ENCODE assay signal across 8 mouse cellular contexts in the genomic region with DNA sequence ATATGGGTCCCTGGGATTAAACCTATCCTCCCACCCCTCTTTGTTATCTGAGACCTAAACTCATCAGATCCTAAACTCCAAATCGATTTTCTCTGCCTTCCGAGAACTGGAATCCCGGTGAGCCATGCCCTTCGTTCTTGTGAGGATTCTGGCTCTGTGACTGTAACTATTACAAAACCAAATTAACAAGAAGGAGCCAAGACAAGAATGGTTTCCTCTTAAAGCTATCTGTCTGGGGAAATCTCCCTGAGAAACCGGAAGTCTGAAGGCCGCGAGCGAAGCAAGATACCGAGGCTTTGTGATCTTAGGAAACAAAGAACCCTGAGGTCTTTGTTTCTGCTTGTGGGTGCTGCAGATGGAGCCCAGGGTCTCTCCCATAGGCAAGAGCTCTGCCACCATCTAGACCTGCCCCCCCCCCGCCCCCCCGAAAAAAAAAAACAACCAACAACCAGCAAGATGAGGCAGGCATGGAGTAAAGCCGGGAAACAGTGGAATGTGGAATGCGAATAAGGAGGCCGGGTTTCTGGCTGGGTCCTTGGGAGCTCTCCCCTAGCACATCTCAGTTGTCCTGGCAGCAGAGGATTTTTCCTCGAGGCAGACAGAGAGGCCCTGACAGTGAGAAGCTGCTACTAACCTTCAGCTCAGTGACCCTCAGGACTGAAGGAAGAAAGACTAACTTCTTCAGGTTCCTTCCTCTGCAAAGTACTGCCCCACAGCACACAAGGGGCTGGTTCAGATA. TPM values are rescaled to one million over a fixed set of nuclear protein-coding genes. Genes with fewer than 3 reads are reported as not detected.
DNase-seq lines count a peak whose midpoint lies in the region; ATAC-seq and TF ChIP-seq lines count a peak whose summit lies in the region.

No protein-coding gene starts in this region.

- H3K27ac ChIP-seq in heart, embryonic 10.5 days: peak overlapping the region; percentile 82
- H3K27ac ChIP-seq in hindbrain, embryonic 11.5 days (ENCODE audit: low read depth, low read length): peak overlapping the region; percentile 30; the same call in 1 of the 2 replicates
- H3K27ac ChIP-seq in left cerebral cortex, adult 2 months: no peak overlapping the region

- H3K27me3 ChIP-seq in heart, embryonic 10.5 days (ENCODE audit: insufficient read depth, poor library complexity, severe bottlenecking): no peaks in the 10 kb centered on the region
- H3K27me3 ChIP-seq in hindbrain, embryonic 11.5 days (ENCODE audit: control insufficient read depth, insufficient read depth, low read length): no peaks in the 10 kb centered on the region

- intact Hi-C loops in heart, postnatal 10 days (cut with DNase I): no loop called here
- intact Hi-C loops in left cerebral cortex, adult 2 months (cut with DNase I): no loop called here

- peaks cover 41% of the 10 kb centered on the region for H3K4me1 ChIP-seq in heart, embryonic 10.5 days
- peaks cover 8% of the 10 kb centered on the region; the same call in 1 of the 2 replicates for H3K4me1 ChIP-seq in hindbrain, embryonic 11.5 days (replicated peaks; ENCODE audit: control insufficient read depth, insufficient read depth, low read length)

- DNase-seq in heart, embryonic 10.5 days (ENCODE audit: low spot score): no peak
- no peak for DNase-seq in heart, postnatal 10 days
- peak; percentile 36 for DNase-seq in T-cell, adult 2 months (ENCODE audit: low spot score)
- DNase-seq in hindbrain, embryonic 11.5 days (ENCODE audit: low spot score): peak; percentile 36
- no peak for DNase-seq in left cerebral cortex, adult 2 months (ENCODE audit: extremely low spot score in 1 of 2, low spot score in 2 of 2)
- DNase-seq in cerebellum, postnatal 25 days: no peak
- no peak for DNase-seq in cerebellum, postnatal 4 days (ENCODE audit: low spot score in 2 of 2)

- ATAC-seq in hindbrain, embryonic 11.5 days (ENCODE audit: low FRiP score): no peak
- peak; percentile 73 for ATAC-seq in megakaryocyte, adult 5-6 weeks (ENCODE audit: poor library complexity, severe bottlenecking)

- H3K9me3 ChIP-seq in heart, embryonic 10.5 days: 0 out of 2 replicates have a peak, but pooled peaks cover 3% of the 10 kb centered on the region
- no peaks in the 10 kb centered on the region for H3K9me3 ChIP-seq in hindbrain, embryonic 11.5 days (ENCODE audit: control insufficient read depth, low read length)

- no peak overlapping the region; the same call in 1 of the 2 replicates for H3K4me3 ChIP-seq in heart, embryonic 10.5 days
- H3K4me3 ChIP-seq in hindbrain, embryonic 11.5 days (ENCODE audit: low read depth, low read length): no peak overlapping the region
- no peak overlapping the region for H3K4me3 ChIP-seq in left cerebral cortex, adult 2 months

- 36% methylated on average over 15 of the region's 15 CpGs for WGBS in heart, embryonic 10.5 days
- 40% methylated on average over 15 of the region's 15 CpGs for WGBS in hindbrain, embryonic 11.5 days

- no peak for TF ChIP-seq CTCF in left cerebral cortex, adult 2 months (IDR thresholded peaks at IDR 0.05)

- H3K9ac ChIP-seq in hindbrain, embryonic 11.5 days (ENCODE audit: low read depth, low read length): peak overlapping the region; percentile 23; the same call in 1 of the 2 replicates

- H3K4me2 ChIP-seq in hindbrain, embryonic 11.5 days (replicated peaks; ENCODE audit: low read depth, low read length): no peak overlapping the region

- peaks cover 6% of the 10 kb centered on the region for H3K36me3 ChIP-seq in heart, embryonic 10.5 days
- H3K36me3 ChIP-seq in hindbrain, embryonic 11.5 days (ENCODE audit: control insufficient read depth, insufficient read depth, low read length): no peaks in the 10 kb centered on the region

RNA-seq across cellular contexts. Expression of a gene that starts 2.3 kb away (rescaled TPM):
- polyA plus RNA-seq in heart, embryonic 10.5 days (2016; fragmentation: Nextera tagmentation; extraction: Ambion mirVana): 13.3 and 19.7 TPM in 2 replicates
- 10 to 100 TPM; 15.6 to 18.0 TPM for total RNA-seq in heart, postnatal 10 days (2021)
- polyA plus RNA-seq in hindbrain, embryonic 11.5 days (2014; fragmentation: Nextera tagmentation; extraction: Ambion mirVana): 6.2 and 11.0 TPM in 2 replicates
- 0.02 and 0.07 TPM in 2 replicates for total RNA-seq in megakaryocyte, adult 5-6 weeks (2015)
- total RNA-seq in megakaryocyte, adult 5-6 weeks (2017): 0.40 and 0.69 TPM in 2 replicates
- 1 to 10 TPM; 2.2 to 2.4 TPM for total RNA-seq in left cerebral cortex, adult 2 months (2021)

RNA-seq across cellular contexts. Expression of a gene that starts 7.3 kb away (rescaled TPM):
- polyA plus RNA-seq in heart, embryonic 10.5 days (2016; fragmentation: Nextera tagmentation; extraction: Ambion mirVana): 0.22 and 0.24 TPM in 2 replicates
- under 1 TPM in 1 of 2 experiments, not detected in 1; 0.10 TPM for total RNA-seq in heart, postnatal 10 days (2021)
- 1.5 and 1.7 TPM in 2 replicates for polyA plus RNA-seq in hindbrain, embryonic 11.5 days (2014; fragmentation: Nextera tagmentation; extraction: Ambion mirVana)
- total RNA-seq in megakaryocyte, adult 5-6 weeks (2015): 0.18 TPM in 1 of 2 replicates, not detected in the other
- total RNA-seq in megakaryocyte, adult 5-6 weeks (2017): 0.04 and 0.11 TPM in 2 replicates
- 10 to 100 TPM; 62.3 to 67.7 TPM for total RNA-seq in left cerebral cortex, adult 2 months (2021)

RNA-seq across cellular contexts. Expression of a gene that starts 30.7 kb away (rescaled TPM):
- 0.16 and 0.30 TPM in 2 replicates for polyA plus RNA-seq in heart, embryonic 10.5 days (2016; fragmentation: Nextera tagmentation; extraction: Ambion mirVana)
- not detected for total RNA-seq in heart, postnatal 10 days (2021)
- polyA plus RNA-seq in hindbrain, embryonic 11.5 days (2014; fragmentation: Nextera tagmentation; extraction: Ambion mirVana): 17.6 and 19.5 TPM in 2 replicates
- not detected in 2 replicates for total RNA-seq in megakaryocyte, adult 5-6 weeks (2015)
- not detected in 2 replicates for total RNA-seq in megakaryocyte, adult 5-6 weeks (2017)
- total RNA-seq in left cerebral cortex, adult 2 months (2021): 100 to 1,000 TPM; 106 to 118 TPM

RNA-seq across cellular contexts. Expression of a gene that starts 37.5 kb away (rescaled TPM):
- polyA plus RNA-seq in heart, embryonic 10.5 days (2016; fragmentation: Nextera tagmentation; extraction: Ambion mirVana): 112 and 124 TPM in 2 replicates
- 100 to 1,000 TPM; 104 to 105 TPM for total RNA-seq in heart, postnatal 10 days (2021)
- 96.9 and 97.3 TPM in 2 replicates for polyA plus RNA-seq in hindbrain, embryonic 11.5 days (2014; fragmentation: Nextera tagmentation; extraction: Ambion mirVana)
- 39.9 and 51.4 TPM in 2 replicates for total RNA-seq in megakaryocyte, adult 5-6 weeks (2015)
- total RNA-seq in megakaryocyte, adult 5-6 weeks (2017): 31.6 and 33.1 TPM in 2 replicates
- total RNA-seq in left cerebral cortex, adult 2 months (2021): 100 to 1,000 TPM; 163 to 168 TPM

RNA-seq across cellular contexts. Expression of a gene that starts 45.7 kb away (rescaled TPM):
- 1.7 and 2.2 TPM in 2 replicates for polyA plus RNA-seq in heart, embryonic 10.5 days (2016; fragmentation: Nextera tagmentation; extraction: Ambion mirVana)
- total RNA-seq in heart, postnatal 10 days (2021): 1 to 10 TPM; 5.0 to 5.2 TPM
- 7.8 and 11.0 TPM in 2 replicates for polyA plus RNA-seq in hindbrain, embryonic 11.5 days (2014; fragmentation: Nextera tagmentation; extraction: Ambion mirVana)
- not detected in 2 replicates for total RNA-seq in megakaryocyte, adult 5-6 weeks (2015)
- total RNA-seq in megakaryocyte, adult 5-6 weeks (2017): not detected in 2 replicates
- 100 to 1,000 TPM; 304 to 311 TPM for total RNA-seq in left cerebral cortex, adult 2 months (2021)

Comparison
In these comparisons a context has a peak if more than half of its experiments do, and no peak if none do; other contexts are left out.
1. DNase-seq: peak in T-cell, adult 2 months (single experiment) and hindbrain, embryonic 11.5 days (single experiment); none in heart, embryonic 10.5 days (single experiment), heart, postnatal 10 days (0 of 2), left cerebral cortex, adult 2 months (0 of 2), cerebellum, postnatal 25 days (0 of 2) and cerebellum, postnatal 4 days (0 of 2).
2. RNA of a gene that starts 2.3 kb away (total RNA-seq): 15.6 to 18.0 TPM in heart, postnatal 10 days; 2.2 to 2.4 TPM in left cerebral cortex, adult 2 months and 0.02 to 0.69 TPM in megakaryocyte, adult 5-6 weeks; every median in the first group is over 4 times any median in the second.
3. RNA of a gene that starts 7.3 kb away (total RNA-seq): 62.3 to 67.7 TPM in left cerebral cortex, adult 2 months; 0.04 to 0.18 TPM in megakaryocyte, adult 5-6 weeks and 0.10 TPM in heart, postnatal 10 days; every median in the first group is over 10 times any median in the second.
4. RNA of a gene that starts 30.7 kb away (total RNA-seq): 106 to 118 TPM in left cerebral cortex, adult 2 months; not detected in heart, postnatal 10 days and not detected in megakaryocyte, adult 5-6 weeks; every median in the first group is over 100 times any median in the second.